Mouse (Mus musculus) c-Kit-positive CD71-positive TER-119-positive erythroid progenitor cells, embryonic 14.5 days (primary cell): Measurements from ENCODE around the gene Vcl.
A peak's percentile ranks its signal among the peaks of the same experiment; 100 is the strongest.

Experiments used
- DNase-seq: peaks from one replicate; pipeline ENCODE4 v3.0.0-alpha.2; 2013; ENCODE audit warnings: low spot score

Gene Vcl

GRCm38 (mm10) chr14:21013800-21014334, 84.7 kb downstream of the Vcl start:
- no peak for DNase-seq

- DNase-seq: no peak
These were observed 88.7 kb downstream of the Vcl start for GRCm38 (mm10) chr14:21017871-21018270.

- DNase-seq: peak; percentile 45
These were observed 89.8 kb downstream of the Vcl start for GRCm38 (mm10) chr14:21018977-21019376.

DNA sequence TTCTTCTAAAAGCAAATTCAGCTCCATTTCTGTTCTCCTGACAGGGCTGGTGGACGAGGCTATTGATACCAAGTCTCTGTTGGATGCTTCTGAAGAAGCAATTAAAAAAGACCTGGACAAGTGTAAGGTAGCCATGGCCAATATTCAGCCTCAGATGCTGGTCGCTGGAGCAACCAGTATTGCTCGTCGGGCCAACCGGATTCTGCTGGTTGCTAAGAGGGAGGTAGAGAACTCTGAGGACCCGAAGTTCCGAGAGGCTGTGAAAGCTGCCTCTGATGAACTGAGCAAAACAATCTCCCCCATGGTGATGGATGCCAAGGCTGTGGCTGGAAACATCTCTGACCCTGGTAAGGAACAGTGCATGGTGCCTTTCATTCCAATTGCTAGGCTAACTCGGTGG, 91.2 kb downstream of the Vcl start:
- DNase-seq: no peak

GRCm38 (mm10) chr14:21027542-21027941, 98.3 kb downstream of the Vcl start:
- DNase-seq: no peak

GRCm38 (mm10) chr14:21029025-21029659, 99.9 kb downstream of the Vcl start:
- no peak for DNase-seq

- peak; percentile 37 for DNase-seq
These were observed 102.7 kb downstream of the Vcl start for GRCm38 (mm10) chr14:21031783-21032511.

DNA sequence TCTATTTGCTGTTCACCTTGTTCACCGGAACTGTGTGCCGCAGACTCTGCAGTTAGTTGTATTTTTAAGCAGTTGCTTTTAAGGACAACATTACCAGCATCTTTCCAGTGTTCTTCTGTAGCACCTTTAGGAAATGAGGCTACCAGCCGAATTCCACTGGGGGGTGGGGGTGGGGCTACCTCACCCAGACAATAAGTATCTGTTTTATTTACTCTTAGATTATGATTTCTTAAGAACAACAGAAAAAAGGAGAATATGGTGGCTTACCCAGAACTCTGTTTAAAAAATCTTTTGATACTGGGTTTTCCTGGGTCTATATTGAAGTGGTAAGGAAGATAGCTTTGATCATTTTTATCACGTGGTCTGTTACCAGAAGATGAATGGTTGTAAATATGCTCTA, 105.1 kb downstream of the Vcl start:
- DNase-seq: no peak

GRCm38 (mm10) chr14:21034791-21035190, 105.6 kb downstream of the Vcl start:
- DNase-seq: no peak

GRCm38 (mm10) chr14:21039077-21039476, 109.9 kb downstream of the Vcl start:
- peak; percentile 29 for DNase-seq

GRCm38 (mm10) chr14:21039623-21040022, 110.4 kb downstream of the Vcl start:
- no peak for DNase-seq

GRCm38 (mm10) chr14:21047840-21048239, 118.6 kb downstream of the Vcl start:
- DNase-seq: no peak

DNA sequence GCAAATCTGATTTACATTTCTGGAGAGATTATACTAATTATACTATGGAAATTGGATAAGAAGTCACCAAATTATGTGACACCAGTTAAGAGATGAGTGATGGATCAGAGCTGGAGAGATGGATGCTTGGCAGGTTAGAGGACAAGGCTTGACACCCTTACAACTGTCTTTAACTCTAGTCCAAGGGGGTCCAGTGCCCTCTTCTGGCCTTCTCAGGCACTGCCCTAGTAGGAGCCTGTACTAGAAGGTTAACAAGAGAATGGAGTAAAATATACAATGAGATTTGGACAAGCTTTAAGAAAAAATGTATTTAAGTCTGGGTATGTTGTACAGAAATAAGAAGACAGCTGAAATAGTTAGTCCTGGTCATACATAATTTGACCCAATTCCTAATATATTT, 119.7 kb downstream of the Vcl start:
- peak; percentile 48 for DNase-seq

DNA sequence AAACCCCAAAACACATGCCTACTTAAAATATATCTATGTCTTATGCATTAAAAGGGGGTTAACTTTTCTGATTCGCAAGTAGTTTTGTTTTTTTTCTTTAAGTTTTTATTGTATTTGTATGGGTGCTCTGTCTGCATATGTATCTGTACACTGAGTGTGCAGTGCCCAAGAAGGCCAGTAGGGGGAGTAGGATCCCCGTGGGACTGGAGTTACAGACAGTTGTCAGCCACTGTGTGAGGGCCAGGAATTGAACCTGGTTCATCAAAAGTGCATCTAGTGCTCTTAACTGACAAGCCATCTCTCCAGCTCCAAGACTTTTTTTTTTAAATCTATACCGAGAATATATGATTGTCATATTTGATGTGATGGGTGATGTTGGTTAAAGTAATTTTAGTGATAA, 121.5 kb downstream of the Vcl start:
- DNase-seq: peak; percentile 68

GRCm38 (mm10) chr14:21051380-21052111, 122.3 kb downstream of the Vcl start:
- peak; percentile 58 for DNase-seq

DNA sequence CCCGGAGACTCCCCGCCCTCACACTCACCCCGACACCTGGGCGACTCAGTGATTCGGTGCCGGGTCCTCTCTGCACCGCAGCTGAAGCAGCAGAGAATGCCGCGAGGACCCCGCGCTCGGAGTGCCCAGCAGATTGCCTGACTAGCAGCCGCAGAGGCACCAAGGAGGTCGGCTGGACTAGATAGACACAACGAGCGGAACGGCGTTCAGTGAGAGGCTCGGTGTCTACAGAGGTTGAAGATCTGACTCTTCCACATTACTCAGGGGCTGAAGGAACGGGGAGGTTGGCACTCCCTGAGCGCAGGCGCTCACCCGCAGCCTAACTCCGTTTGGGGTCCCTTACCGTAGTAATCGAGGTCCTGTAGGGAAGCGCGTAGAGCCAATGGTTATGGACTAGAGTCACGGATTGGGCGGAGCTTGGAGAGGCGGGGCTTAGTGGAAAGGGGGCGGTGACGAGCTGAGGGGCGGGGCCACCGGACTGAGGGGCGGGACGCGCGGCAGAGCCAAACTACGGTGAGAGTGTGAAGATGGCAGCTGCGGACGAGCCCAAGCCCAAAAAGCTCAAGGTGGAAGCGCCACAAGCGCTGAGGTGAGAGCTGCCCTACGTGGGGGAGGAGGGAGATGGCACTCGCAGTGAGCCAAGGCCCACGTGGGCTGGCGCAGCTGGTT, 123.0 kb downstream of the Vcl start, which contains the start of the genes Ap3m1 and Adk:
TSS of gene Ap3m1 (minus strand) at position 397 of the 669 bp plus-strand sequence.
TSS of gene Adk (plus strand) at position 463 of the 669 bp plus-strand sequence.
- DNase-seq: peak; percentile 95

DNA sequence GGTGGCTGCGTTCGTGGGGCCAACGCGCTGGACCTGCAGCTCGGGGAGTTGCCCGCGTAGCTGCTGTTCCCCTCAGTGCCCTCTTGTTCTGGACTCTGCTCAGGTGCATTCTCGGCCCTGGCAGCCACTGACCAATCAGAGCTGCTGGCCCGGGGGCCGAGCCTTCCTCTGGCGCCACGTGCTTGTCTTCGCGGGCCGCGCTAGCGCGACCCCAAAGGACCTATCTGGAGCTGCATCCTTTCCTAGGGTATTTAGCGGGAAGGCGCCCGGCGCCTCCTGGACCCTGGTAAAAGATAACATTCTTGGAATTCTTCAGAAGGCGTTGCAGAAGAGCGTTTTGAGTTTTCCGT, 123.6 kb downstream of the Vcl start:
- peak; percentile 61 for DNase-seq

- no peak for DNase-seq
These were observed 124.0 kb downstream of the Vcl start for GRCm38 (mm10) chr14:21053151-21053550.

DNA sequence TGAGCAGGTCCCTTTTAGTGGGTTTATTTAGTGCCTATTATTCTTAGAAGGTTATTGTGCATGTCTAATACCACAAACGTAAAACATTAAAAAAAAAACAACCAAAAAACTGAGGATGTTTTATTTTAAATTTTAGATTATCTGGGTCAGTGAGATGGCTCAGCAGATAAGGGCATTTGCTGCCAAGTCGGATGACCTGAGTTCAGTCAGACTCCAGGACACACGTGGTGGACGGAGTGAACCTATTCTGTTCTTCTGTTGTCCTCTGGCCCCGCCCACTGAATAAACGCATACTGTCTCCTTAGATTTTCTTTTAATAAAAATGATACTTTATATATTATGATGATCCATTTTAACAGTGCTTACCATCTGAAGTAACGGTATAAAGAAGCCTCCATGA, 124.4 kb downstream of the Vcl start:
- no peak for DNase-seq

DNA sequence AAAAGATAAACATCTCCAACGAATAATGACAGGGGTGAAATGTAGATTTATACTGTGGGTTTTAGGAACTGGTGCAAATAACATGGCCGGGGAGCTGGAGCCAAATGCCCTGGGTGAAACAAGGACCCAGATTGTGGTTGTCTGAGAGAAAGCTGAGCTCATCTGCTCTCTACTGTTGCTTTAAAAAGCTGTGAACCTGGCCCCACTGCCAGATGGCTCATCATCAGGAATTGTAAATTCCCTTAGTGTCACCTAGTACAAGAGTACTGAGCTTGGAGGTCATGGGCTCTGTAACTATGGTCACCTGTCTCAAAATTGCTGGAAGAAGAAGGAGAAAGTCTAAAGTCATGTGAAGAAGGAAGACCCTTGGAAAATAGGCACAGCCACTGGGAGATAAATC, 129.8 kb downstream of the Vcl start:
- no peak for DNase-seq

GRCm38 (mm10) chr14:21062766-21063513, 133.7 kb downstream of the Vcl start:
- DNase-seq: peak; percentile 22
